Mouse (Mus musculus): ENCODE data around the gene D630045J12Rik. TPM values are rescaled to one million over a fixed set of nuclear protein-coding genes. Genes with fewer than 3 reads are reported as not detected.

D630045J12Rik gene
- polyA plus RNA-seq, 1 experiment from 2014 or later, result 14.3 TPM

GRCm38 (mm10) chr6:38238382-38238781 is 15.4 kb downstream of the D630045J12Rik start:
- no peaks in the 10 kb centered on the region for H3K36me3 ChIP-seq
- no peaks in the 10 kb centered on the region for H3K27me3 ChIP-seq
- peaks cover 7% of the 10 kb centered on the region for H3K4me1 ChIP-seq
- no peak overlapping the region for H3K9ac ChIP-seq
- no peak overlapping the region for H3K27ac ChIP-seq
- H3K4me2 ChIP-seq (replicated peaks), result no peak overlapping the region
- no peaks in the 10 kb centered on the region for H3K9me3 ChIP-seq (replicated peaks)
- H3K4me3 ChIP-seq, result no peak overlapping the region
- WGBS, result 69% methylated on average over 4 of the region's 4 CpGs
- no peak for ATAC-seq (ENCODE audit: low FRiP score)

- 85% methylated on average over 7 of the region's 7 CpGs for WGBS
- Histone ChIP-seq H3K4me2 (replicated peaks) (no peak overlapping the region), H3K9ac (no peak overlapping the region), H3K9me3 (replicated peaks) (no peaks in the 10 kb centered on the region), H3K4me1 (peaks cover 23% of the 10 kb centered on the region), H3K4me3 (no peak overlapping the region), H3K27ac (no peak overlapping the region), H3K27me3 (no peaks in the 10 kb centered on the region), H3K36me3 (no peaks in the 10 kb centered on the region)
- ATAC-seq (ENCODE audit: low FRiP score), result no peak
Observed at GRCm38 (mm10) chr6:38235991-38236658, 17.7 kb downstream of the D630045J12Rik start.

- Histone ChIP-seq H3K4me2 (replicated peaks) (no peak overlapping the region), H3K27me3 (no peaks in the 10 kb centered on the region), H3K4me3 (no peak overlapping the region), H3K9ac (no peak overlapping the region), H3K4me1 (peaks cover 20% of the 10 kb centered on the region), H3K36me3 (no peaks in the 10 kb centered on the region), H3K9me3 (replicated peaks) (0 out of 2 replicates have a peak, but pooled peaks cover 8% of the 10 kb centered on the region), H3K27ac (no peak overlapping the region)
- no peak for ATAC-seq (ENCODE audit: low FRiP score)
- WGBS, result 97% methylated on average over 3 of the region's 3 CpGs
Observed at GRCm38 (mm10) chr6:38233803-38234202, 20.0 kb downstream of the D630045J12Rik start.

GRCm38 (mm10) chr6:38232917-38233316 is 20.9 kb downstream of the D630045J12Rik start:
- 70% methylated on average over 3 of the region's 3 CpGs for WGBS

GRCm38 (mm10) chr6:38231994-38232393 is 21.8 kb downstream of the D630045J12Rik start:
- 0 out of 2 replicates have a peak overlapping the region, but pooled peaks have one; percentile 30 for H3K27ac ChIP-seq
- H3K4me3 ChIP-seq, result no peak overlapping the region
- no peaks in the 10 kb centered on the region for H3K36me3 ChIP-seq
- no peak overlapping the region; the same call in 1 of the 2 replicates for H3K4me2 ChIP-seq (replicated peaks)
- no peak overlapping the region for H3K9ac ChIP-seq
- no peaks in the 10 kb centered on the region for H3K27me3 ChIP-seq
- peak; percentile 53; the same call in 1 of the 2 replicates for ATAC-seq (ENCODE audit: low FRiP score)
- H3K4me1 ChIP-seq, result peaks cover 20% of the 10 kb centered on the region
- WGBS, result 60% methylated on average over 4 of the region's 4 CpGs
- peaks cover 10% of the 10 kb centered on the region; the same call in 1 of the 2 replicates for H3K9me3 ChIP-seq (replicated peaks)

More at GRCm38 (mm10) chr6:38232917-38233316, 20.9 kb downstream of the D630045J12Rik start:
- Histone ChIP-seq H3K9ac (no peak overlapping the region), H3K36me3 (no peaks in the 10 kb centered on the region), H3K9me3 (replicated peaks) (peaks cover 10% of the 10 kb centered on the region; the same call in 1 of the 2 replicates), H3K4me2 (replicated peaks) (no peak overlapping the region), H3K27ac (0 out of 2 replicates have a peak overlapping the region, but pooled peaks have one; percentile 18), H3K4me1 (peaks cover 20% of the 10 kb centered on the region), H3K27me3 (no peaks in the 10 kb centered on the region), H3K4me3 (no peak overlapping the region)
- no peak for ATAC-seq (ENCODE audit: low FRiP score)

GRCm38 (mm10) chr6:38224079-38224478 is 29.7 kb downstream of the D630045J12Rik start:
- no peak overlapping the region for H3K4me3 ChIP-seq
- ATAC-seq (ENCODE audit: low FRiP score), result peak; percentile 67
- H3K36me3 ChIP-seq, result no peaks in the 10 kb centered on the region
- no peak overlapping the region for H3K9ac ChIP-seq
- H3K4me2 ChIP-seq (replicated peaks), result no peak overlapping the region
- 29% methylated on average over 1 of the region's 1 CpGs for WGBS
- peaks cover 22% of the 10 kb centered on the region for H3K4me1 ChIP-seq
- peaks cover 5% of the 10 kb centered on the region; the same call in 1 of the 2 replicates for H3K9me3 ChIP-seq (replicated peaks)
- H3K27ac ChIP-seq, result peak overlapping the region; percentile 62; the same call in 1 of the 2 replicates
- H3K27me3 ChIP-seq, result no peaks in the 10 kb centered on the region

- Histone ChIP-seq H3K4me2 (replicated peaks) (no peak overlapping the region), H3K27me3 (no peaks in the 10 kb centered on the region), H3K9me3 (replicated peaks) (no peaks in the 10 kb centered on the region), H3K4me1 (peaks cover 9% of the 10 kb centered on the region), H3K9ac (no peak overlapping the region), H3K36me3 (no peaks in the 10 kb centered on the region), H3K27ac (no peak overlapping the region), H3K4me3 (no peak overlapping the region)
- no peak for ATAC-seq (ENCODE audit: low FRiP score)
- WGBS, result 79% methylated on average over 2 of the region's 2 CpGs
Observed at GRCm38 (mm10) chr6:38219261-38219660, 34.5 kb downstream of the D630045J12Rik start.

GRCm38 (mm10) chr6:38215448-38216110 is 38.2 kb downstream of the D630045J12Rik start:
- Histone ChIP-seq H3K9me3 (replicated peaks) (0 out of 2 replicates have a peak, but pooled peaks cover 7% of the 10 kb centered on the region), H3K4me2 (replicated peaks) (no peak overlapping the region), H3K4me3 (no peak overlapping the region), H3K27me3 (no peaks in the 10 kb centered on the region), H3K4me1 (no peaks in the 10 kb centered on the region), H3K36me3 (no peaks in the 10 kb centered on the region), H3K9ac (no peak overlapping the region), H3K27ac (no peak overlapping the region)
- WGBS, result 76% methylated on average over 14 of the region's 14 CpGs
- no peak for ATAC-seq (ENCODE audit: low FRiP score)

- Histone ChIP-seq H3K36me3 (0 out of 2 replicates have a peak, but pooled peaks cover 2% of the 10 kb centered on the region), H3K4me3 (no peak overlapping the region), H3K9me3 (replicated peaks) (peaks cover 1% of the 10 kb centered on the region; the same call in 1 of the 2 replicates), H3K27me3 (no peaks in the 10 kb centered on the region), H3K9ac (no peak overlapping the region), H3K4me1 (peaks cover 26% of the 10 kb centered on the region), H3K27ac (peak overlapping the region; percentile 62), H3K4me2 (replicated peaks) (no peak overlapping the region)
- no peak for ATAC-seq (ENCODE audit: low FRiP score)
- WGBS, result 64% methylated on average over 2 of the region's 2 CpGs
Observed at GRCm38 (mm10) chr6:38207621-38208020, 46.2 kb downstream of the D630045J12Rik start.

- Histone ChIP-seq H3K36me3 (0 out of 2 replicates have a peak, but pooled peaks cover 2% of the 10 kb centered on the region), H3K9ac (no peak overlapping the region), H3K4me1 (peaks cover 31% of the 10 kb centered on the region), H3K4me2 (replicated peaks) (no peak overlapping the region), H3K27ac (peak overlapping the region; percentile 62), H3K27me3 (no peaks in the 10 kb centered on the region), H3K4me3 (no peak overlapping the region), H3K9me3 (replicated peaks) (no peaks in the 10 kb centered on the region; the same call in 1 of the 2 replicates)
- 3% methylated on average over 8 of the region's 8 CpGs for WGBS
- ATAC-seq (ENCODE audit: low FRiP score), result peak; percentile 41
Observed at GRCm38 (mm10) chr6:38206941-38207531, 46.8 kb downstream of the D630045J12Rik start.

GRCm38 (mm10) chr6:38205375-38205774 is 48.4 kb downstream of the D630045J12Rik start:
- no peaks in the 10 kb centered on the region for H3K27me3 ChIP-seq
- peaks cover 33% of the 10 kb centered on the region for H3K4me1 ChIP-seq
- 0 out of 2 replicates have a peak, but pooled peaks cover 2% of the 10 kb centered on the region for H3K36me3 ChIP-seq
- 76% methylated on average over 6 of the region's 6 CpGs for WGBS
- no peak for ATAC-seq (ENCODE audit: low FRiP score)
- no peaks in the 10 kb centered on the region; the same call in 1 of the 2 replicates for H3K9me3 ChIP-seq (replicated peaks)
- no peak overlapping the region for H3K27ac ChIP-seq
- no peak overlapping the region for H3K4me3 ChIP-seq
- no peak overlapping the region for H3K4me2 ChIP-seq (replicated peaks)
- no peak overlapping the region for H3K9ac ChIP-seq

GRCm38 (mm10) chr6:38203820-38204219 is 50.0 kb downstream of the D630045J12Rik start:
- Histone ChIP-seq H3K27ac (no peak overlapping the region), H3K4me1 (peaks cover 39% of the 10 kb centered on the region), H3K9me3 (replicated peaks) (no peaks in the 10 kb centered on the region; the same call in 1 of the 2 replicates), H3K36me3 (no peaks in the 10 kb centered on the region), H3K9ac (no peak overlapping the region), H3K4me3 (no peak overlapping the region), H3K4me2 (replicated peaks) (no peak overlapping the region), H3K27me3 (no peaks in the 10 kb centered on the region)
- ATAC-seq (ENCODE audit: low FRiP score), result no peak
- 63% methylated on average over 4 of the region's 4 CpGs for WGBS

Measured in hindbrain, embryonic 12.5 days (tissue).